Mouse (Mus musculus): ENCODE measurements around the gene Ttyh3.
"Not testable (repeated sequence)": the region's sequence is repeated elsewhere in the genome, so short reads cannot be mapped to it uniquely, and the experiment has no call there.

Ttyh3 gene

DNA sequence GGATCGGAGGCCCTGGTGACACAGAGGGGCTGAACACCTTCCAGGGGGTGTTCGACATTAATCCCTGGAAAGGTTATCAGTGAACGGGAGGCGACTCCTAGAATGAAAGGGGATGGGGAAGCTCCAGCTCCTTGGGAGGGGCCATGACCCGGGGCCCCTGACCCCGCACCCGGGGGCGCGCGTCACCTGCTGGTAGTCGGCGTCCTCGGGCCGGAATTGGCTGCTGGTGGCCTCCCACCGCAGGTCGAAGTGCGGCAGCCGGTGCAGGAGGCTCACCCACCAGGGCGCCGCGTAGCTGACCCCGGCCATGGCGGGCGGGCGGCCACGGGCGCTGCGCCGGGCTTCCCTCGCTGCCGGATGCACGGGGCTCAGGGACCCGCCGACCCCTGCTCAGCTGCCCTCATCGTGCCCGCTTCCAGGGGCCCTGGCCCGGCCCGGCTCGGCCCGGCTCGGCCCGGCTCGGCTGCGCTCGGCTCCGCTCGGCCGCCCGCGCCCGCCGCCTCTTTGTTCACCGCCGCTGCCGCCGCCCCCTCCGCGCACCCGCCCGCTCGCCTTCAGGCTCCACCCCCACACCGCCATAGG lies at the start of gene Ttyh3:
TSS of gene Ttyh3 (minus strand) at position 513 of the 582 bp plus-strand sequence.
- no peak for DNase-seq (ENCODE audit: low read depth, low spot score)

DNA sequence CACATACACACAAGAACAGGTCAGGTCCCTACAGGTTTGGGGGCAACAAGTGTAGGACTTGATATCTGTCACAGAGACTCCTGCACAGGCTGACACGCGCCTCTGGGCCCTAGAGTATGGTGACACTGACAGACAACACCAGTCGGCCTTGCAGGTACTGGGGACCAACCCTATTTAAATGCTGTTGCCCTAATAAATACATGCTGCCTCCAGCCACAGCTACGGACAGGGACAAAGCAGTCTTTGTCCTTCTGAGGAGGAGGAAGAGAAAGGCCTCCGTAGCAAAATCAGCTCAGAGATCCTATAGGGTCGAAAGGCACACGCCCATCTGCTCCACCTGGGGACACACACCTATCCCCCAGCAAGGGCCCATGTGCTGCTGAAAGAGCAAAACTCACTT lies 47.2 kb upstream of the Ttyh3 start:
- no peak for DNase-seq (ENCODE audit: low read depth, low spot score)

DNA sequence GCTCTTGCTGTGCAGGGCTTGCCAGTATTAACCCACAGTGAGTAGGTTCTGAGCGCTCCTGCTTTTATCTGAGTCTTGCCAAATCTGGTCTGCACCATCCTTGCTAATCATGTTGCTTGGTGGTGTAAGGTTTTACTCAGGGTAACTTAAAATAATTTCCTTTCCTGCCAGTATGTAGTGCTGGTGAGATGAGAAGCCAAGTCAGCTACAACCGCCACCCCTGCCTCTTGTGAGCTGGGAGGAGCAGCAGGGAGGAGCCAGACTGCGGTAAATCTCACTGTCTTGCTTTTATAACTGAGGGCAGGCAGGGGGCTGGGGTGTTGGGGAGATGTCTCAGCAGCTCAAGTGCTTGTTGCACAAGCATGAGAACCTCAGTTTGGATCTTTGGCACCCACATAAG lies 39.6 kb upstream of the Ttyh3 start:
- DNase-seq (ENCODE audit: low read depth, low spot score): peak; percentile 72

DNA sequence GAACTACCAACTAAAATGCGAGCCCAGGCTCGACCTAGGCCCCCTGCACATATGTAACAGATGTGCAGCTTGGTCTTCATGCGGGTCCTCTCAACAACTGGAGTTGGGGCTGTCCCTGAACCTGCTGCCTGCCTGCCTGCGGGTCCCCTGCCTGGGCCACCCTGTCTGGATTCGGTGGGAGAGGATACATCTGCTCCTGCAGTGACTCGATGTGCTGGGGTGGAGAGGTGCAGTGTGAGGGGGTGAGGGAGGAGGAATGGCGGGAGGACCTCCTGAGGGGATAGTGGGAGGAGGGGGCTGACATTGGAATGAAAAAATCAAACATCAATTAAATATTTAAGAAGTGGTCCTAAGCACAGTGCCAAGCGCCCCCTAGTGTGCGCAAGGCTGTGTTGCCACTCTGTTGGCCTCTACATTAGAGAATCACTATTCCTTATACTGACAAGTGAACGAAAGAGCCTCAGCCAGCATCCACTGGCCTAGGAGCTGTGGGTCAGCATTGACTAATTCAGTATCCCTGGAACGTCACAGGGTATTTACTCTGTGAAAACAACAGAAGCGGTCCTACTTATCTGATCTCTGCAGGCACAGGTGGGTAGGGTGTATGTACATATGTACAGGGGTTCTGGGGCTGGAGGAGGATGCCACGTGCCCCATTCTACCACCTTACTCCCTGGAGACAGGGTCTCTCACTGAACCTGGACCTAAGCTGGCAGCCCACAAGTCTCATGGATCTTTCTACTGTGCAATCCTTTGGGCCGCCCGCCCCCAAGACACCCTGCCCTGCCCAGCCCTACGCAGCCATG lies 35.7 kb upstream of the Ttyh3 start:
- DNase-seq (ENCODE audit: low read depth, low spot score): no peak

DNA sequence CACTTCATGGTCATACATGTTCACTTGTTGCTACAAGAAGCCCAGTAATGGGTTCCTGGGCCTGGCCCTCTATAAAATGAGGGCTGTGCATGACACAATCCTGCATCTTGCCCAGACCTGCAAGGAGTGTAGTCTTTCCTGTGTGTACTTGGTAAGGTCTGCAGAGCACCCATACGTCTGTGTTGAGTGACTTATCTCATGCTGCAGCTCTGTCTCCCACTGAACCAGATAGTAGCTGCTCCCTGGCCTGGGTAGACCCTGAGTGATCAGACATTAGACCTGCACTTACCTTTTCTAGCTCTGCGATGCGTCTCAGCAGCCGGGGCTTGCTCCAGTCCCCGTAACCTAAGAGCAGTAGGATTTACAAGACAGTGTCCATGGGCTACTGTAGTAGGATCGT lies 33.3 kb upstream of the Ttyh3 start:
- DNase-seq (ENCODE audit: low read depth, low spot score): no peak

DNA sequence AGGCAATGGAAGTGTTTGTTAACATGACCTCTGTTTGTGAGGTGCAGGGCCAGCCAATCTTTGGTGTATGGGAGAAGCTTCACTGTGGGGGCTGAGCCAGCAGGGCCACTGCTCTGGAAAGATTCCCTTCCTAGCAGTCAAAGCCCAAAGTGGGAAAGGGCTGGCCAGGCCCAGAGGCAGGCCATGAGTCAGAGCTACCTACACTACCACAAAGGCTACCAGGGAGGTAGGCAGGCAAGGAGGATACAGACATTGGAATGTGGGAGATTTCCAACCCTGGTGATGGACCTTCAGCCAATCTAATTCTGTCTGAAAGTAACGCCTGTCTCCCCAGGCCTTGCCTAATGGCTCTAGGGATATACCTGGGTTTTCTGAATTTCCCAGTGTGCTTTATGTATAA lies 32.1 kb upstream of the Ttyh3 start:
- no peak for DNase-seq (ENCODE audit: low read depth, low spot score)

DNA sequence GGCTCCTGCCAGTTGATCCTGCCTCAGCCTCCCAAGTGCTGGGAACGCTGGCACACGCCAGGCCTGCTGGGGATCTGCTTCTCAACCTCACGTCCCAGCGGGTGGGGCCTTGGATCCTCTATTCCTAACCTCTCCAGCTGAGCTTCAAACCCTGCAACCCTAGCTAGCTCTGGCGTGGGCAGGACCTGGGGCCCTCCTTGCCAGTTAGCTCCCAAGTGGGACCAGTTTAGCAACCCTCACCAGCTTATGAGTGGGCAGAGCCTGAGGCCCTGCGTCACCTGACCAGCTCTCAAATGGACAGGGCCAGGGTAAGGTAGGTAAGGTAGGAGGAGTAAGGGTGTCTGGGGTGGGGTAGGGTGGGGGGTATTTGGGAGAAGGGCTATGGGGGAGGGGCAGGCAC lies 31.2 kb upstream of the Ttyh3 start:
- no peak for DNase-seq (ENCODE audit: low read depth, low spot score)

DNA sequence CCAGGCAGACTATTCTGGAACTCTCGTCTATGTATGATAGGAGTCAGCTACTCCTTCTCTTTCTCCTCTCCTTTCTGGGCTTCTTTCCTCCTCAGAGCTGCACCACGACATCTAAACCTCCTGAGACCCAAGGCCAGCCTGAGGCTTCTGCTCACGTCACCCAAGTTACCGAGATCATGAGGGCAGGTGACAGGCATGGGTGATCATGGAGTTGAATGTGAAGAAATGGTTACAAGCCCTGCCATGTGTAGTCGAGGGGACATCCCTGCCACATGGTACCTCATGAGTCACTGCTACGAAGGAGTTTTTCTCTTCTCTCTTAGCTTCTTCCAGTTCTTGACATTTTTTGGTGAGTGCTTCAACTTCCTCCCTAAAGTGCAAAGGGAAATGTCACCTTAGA lies 28.3 kb upstream of the Ttyh3 start:
- no peak for DNase-seq (ENCODE audit: low read depth, low spot score)

DNA sequence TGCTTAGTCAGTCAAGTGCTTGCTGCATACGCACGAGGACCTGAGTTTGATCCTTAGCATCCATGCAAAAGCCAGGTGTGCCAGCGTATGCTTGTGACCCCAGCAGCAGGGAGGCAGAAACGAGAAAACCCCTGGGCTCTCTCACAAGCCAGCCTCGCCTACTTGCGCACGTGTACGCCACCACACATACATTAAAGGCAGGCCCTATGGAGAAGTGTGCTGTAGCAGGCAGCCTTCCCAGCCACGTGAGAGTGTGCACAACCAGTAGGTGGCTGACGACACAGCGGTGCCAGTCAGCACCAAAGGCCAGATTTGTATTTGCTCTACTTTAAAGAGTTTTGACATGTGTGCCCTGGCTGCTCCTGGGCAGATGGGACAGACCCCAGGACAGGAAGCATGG lies 26.8 kb upstream of the Ttyh3 start:
- DNase-seq (ENCODE audit: low read depth, low spot score): no peak

DNA sequence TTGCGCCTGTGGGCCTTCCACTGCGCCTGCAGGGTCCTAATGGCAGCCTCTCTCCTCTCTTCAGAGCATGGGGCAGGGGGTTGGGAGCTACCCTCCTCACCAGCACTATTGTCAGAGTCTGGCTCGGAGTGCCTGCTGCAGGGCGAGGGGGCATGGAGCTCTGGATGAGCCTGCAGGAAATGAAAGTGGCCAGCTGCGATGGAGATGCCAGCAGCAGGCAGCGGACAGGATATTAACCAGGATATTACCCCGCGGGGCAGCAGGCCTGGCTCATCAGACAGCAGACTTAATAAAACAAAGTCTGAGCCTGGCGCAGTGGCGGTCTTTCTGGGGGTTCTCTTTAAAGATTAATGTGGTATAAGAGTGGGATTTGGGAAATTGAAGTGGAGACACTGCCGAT lies 26.2 kb upstream of the Ttyh3 start:
- DNase-seq (ENCODE audit: low read depth, low spot score): no peak

DNA sequence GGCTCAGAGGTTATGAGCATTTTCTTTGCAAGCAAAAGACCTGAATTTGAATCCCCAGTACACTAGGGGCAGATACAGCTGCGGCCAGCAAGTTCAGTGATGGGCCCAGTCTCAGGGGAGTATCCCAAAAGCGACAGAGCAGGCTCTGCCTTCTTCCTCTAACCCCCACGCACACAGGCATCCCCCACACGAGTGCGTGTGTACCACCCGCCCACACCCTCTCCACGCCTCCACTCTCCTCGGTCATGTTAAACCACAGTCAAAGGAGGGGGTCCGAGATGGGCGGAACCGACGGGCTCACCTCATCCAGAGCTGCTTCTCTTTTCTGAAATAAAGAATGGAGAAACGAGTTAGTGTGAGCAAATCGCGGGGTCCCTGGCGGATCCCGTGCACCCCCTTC lies 25.2 kb upstream of the Ttyh3 start:
- no peak for DNase-seq (ENCODE audit: low read depth, low spot score)

DNA sequence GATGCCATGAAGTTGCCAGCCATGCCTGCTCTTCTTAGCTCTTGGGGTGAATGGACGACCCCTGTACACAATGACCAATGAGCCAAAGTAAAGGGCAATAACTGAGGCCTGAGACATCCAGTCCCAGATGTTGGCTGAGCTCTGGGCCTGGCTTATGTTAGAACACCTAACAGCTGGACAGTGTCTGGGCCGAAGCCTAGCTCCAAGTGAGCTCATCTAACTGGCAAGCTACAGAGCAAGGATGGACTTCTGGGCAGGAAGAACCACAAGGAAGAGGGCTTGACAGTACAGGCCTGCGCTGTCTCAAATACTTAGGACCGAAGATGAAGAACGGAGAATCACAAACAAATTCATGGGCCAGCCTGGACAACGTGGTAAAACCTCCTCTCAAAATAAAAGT lies 23.8 kb upstream of the Ttyh3 start:
- DNase-seq (ENCODE audit: low read depth, low spot score): not testable (repeated sequence)

DNA sequence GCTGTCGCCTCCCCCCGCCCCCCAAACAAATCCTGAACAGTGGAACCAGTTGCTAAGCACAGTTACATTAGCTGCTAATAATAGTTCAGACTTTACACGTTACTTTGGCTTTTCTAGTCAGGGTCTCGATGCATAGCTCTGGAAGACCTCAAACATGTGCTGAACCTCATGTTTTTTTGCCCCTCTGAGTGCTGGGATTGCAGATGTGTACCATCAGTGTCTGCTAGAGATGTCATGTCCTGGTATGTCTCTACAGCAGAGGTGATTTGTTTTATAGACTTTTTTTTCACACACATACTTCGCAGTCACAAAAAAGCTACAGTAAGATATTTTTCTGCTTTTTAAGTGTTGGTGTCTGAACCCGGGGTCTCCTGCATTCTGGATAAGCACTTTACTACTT lies 23.3 kb upstream of the Ttyh3 start:
- no peak for DNase-seq (ENCODE audit: low read depth, low spot score)

DNA sequence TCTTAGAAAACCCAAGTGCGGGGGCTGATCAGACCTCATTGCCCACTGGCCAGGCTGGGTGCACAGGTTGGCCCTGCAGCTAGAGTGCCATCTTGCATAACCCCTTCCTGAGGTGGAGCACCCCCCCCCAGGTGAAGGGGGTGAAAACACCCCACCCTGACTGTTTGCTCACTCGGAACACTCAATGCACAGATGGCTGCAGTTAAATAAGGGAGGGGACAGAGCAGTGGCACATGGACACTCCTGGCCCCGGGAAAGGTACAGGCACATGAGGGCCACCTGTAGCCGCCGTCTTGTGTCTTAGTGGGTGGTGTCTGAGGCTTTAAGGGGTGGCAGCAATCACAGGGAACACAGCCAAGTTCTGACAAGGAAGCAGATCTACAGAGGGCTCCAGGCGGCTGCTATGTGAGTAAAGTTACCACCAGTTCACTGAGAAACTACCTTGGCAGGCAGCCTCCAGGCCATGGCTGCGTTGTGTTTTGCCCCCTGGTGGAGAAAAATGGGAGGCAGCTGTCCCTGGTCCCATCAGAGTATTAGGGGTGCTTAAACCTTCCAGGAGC lies 14.9 kb upstream of the Ttyh3 start:
- peak; percentile 42 for DNase-seq (ENCODE audit: low read depth, low spot score)

DNA sequence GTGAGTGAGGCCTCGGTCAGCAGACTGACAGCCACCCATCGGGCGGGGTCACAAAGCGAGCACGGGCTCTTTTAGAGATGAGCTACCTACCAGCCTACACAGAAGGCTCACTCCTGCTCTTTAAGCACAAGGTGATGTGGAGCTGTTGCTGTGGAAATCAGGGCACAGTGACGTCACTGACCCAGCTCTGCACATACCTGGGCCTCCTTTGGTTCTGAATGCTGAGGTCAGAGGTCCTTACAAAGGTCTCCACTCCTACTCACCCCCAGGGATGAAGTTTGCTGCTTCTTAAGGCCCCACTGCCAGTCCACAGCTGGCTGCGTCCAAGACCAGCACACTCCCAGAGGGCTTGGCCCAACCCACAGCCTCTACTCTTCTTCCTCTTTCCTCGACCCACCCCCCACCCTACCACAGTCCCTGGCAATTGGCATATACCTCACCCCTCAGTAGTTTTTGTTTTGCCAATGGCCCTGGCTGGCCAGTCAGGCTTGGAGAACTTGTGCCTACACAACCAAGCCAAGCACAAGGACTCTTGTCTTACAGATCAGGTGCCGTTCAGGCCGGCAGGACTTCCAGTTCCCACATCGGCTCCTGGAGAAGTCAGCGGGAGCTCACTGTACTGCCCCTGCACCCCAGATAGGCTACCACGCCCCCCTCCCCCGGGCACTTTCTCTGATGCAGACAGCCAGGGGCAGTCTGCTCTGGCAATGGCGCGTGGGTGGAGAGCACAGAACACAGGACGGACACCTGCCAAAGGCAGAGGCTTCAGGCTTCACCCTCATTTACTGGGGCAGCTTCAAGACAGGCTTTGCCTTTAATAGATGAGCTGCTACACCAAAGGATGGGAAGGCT lies 14.1 kb upstream of the Ttyh3 start:
- DNase-seq (ENCODE audit: low read depth, low spot score): no peak

DNA sequence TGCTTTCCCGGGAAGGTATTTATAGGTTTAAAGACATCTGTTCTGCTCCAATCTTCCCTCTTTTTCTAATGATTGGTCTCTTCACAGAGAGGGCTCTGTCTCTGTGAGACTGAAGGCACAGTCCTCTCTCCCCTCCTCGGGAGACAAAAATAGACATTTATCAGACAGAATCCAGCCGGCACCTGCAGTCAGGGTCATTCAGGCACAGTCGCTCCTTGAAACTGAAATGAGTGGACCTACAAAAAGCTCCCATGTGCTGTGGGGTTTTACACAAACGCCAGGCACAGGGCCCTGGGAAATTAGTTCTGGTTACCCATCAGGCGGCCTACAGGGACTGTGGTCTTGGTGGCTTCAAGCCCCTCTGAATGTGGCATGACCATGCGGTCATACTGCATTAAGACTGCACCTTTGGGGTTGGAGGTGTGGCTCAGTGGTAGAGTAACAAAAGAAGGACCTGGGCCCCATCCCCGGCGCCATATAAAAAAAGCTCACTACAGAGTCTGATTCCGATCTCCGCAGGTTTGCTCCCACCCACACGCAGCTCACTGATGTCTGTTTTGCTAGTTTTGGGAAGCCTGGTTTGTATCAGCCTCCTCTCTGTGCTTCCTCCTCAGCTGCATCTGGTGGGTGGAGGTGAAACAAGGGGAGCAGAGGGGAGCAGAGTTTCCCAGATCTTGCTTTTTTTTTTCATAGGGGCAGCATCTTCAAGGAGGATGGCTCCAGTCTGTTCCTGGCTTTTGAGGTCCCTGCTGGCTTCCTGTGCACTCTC lies 13.2 kb upstream of the Ttyh3 start:
- peak; percentile 73 for DNase-seq (ENCODE audit: low read depth, low spot score)

DNA sequence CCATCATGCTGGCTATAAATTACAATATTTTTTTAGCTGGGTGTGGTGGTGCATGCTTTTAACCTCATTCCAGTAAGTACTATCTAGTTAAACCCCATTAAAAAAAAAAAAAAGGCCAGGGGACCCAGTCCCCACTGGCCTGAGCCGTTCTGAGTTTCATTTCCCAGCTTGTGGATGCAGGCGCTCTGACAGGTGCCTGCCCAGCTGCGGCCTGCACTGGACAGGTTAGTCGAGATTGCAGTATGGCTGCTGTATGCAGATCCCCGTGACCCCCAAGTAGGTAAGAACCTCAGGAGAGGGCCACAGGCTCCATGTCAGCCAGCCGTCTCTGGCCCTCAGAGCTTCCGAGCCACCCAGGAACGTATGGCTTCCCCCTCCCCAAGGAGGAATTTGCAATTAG lies 12.6 kb upstream of the Ttyh3 start:
- DNase-seq (ENCODE audit: low read depth, low spot score): no peak

DNA sequence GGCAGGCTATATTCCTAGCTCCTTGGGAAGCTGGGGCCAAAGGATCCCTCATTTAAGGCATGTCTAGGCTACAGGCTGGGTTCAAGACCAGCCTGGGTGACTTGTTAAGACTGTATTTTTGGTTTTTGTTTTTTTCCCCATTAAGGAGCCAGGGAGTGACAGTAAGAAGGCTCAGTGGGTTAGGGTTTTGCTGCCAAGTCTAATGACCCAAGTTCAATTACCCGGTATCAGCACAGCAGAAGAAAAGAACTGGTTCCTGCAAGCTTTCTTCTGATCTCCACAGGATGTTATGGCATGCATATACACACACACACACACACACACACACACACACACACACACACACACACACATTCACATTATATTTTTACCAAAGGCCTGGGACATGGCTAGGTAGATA lies 11.6 kb upstream of the Ttyh3 start:
- no peak for DNase-seq (ENCODE audit: low read depth, low spot score)

DNA sequence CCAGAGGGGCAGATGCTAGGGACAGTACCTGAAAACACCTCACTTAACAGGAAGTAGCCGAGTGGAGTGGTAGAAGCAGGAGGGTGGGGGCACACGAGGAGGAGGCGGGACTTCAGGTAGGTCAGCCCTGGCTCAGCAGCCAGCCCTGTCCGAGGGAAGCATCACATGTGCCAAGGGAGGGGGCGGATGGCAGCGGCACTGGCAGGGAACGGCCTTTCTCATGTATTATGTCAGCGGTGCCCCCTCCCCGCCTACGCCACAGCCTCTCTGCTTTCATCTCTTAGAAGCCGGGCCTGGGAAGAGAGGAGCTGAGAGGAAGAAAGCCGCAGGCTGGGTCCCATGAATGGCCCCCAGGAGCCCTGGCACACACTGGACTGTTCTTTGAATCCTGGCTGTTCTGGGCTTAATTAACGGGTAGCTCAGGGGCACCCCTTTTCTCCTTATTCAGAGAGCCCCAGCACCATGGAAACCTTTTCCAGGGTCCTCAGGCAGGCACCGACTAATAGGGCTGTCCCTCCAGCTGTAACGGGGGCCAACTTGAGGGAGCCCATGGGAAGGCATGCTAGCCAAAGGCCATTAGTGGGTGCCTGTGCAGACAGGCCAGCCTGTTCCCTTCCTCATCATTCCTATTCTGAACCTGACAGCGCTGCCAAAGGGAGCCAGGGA lies 10.9 kb upstream of the Ttyh3 start:
- DNase-seq (ENCODE audit: low read depth, low spot score): peak; percentile 50

DNA sequence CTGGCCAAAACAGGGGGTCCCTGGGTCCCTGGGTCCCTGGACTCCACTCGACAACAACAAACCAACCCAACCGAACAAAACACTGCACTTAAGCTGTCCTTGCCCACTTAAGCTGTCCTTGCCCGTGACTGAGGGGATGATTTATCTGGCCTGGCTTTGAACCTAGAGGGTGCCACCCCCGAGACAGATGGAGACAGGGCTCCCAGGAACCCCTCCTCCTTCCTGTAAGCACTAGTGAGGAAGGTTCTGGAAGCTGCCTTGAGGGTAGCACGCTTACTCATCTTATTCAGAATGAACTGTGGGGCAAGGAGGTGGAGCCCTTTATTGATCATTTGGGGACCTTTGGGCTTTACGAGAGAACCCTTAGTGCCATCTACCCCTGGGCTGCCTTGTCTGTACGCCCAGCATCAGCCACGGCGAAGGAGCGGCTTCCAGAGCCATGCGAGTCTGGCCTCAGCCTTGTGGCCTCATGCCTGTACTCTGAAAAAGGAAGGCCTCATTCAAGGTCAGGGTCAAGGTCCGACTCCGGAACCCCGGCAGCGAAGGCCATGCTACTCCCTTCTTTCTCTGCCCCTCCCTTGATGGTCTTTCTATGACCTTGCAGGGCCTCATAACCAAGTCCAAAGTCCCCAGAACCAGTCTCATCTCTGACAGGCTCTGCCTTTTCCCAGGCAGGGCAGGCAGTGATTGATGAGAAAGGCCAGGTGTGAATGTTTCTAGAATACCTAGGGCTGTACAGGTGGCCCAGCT lies 5.4 kb upstream of the Ttyh3 start:
- DNase-seq (ENCODE audit: low read depth, low spot score): no peak
